Mouse (Mus musculus) megakaryocyte, embryonic 14.5 days (primary cell): ENCODE results near the gene Otud6a. TPM values are rescaled to one million over a fixed set of nuclear protein-coding genes. Genes with fewer than 3 reads are reported as not detected.

Experiments used
- H3K27me3 ChIP-seq: replicated peaks from 2 replicates; pipeline ENCODE3; 2012; ENCODE audit warnings: inconsistent platforms
- H3K36me3 ChIP-seq: replicated peaks from 2 replicates; pipeline ENCODE3; 2012; ENCODE audit warnings: low read length, inconsistent platforms, mixed read lengths
- H3K4me1 ChIP-seq: 2 replicates; pipeline ENCODE4 v1.6.1; 2012; ENCODE audit warnings: inconsistent platforms
- H3K4me3 ChIP-seq: replicated peaks from 2 replicates; pipeline ENCODE3; 2012; ENCODE audit warnings: moderate library complexity, mild to moderate bottlenecking, inconsistent platforms
- H3K9me3 ChIP-seq: 2 replicates; pipeline ENCODE4 v1.6.1; 2012; ENCODE audit warnings: inconsistent platforms
- FLI1 ChIP-seq: IDR thresholded peaks from 2 replicates; pipeline ENCODE4 v1.6.1; 2012; ENCODE audit warnings: low read length, inconsistent platforms, mixed read lengths
- GATA1 ChIP-seq: IDR thresholded peaks from 3 replicates; pipeline ENCODE4 v1.6.1; 2012; ENCODE audit warnings: mixed read lengths, low read length, inconsistent platforms, borderline replicate concordance
- polyA plus RNA-seq: library from polyadenylated mRNA; stranded (reverse); fragments of >175 nt; gene quantifications from 2 replicates; pipeline ENCODE4 v1.2.3, GENCODE M21; 2012; ENCODE audit warnings: low replicate concordance; ENCODE audit not compliant: insufficient read depth

Otud6a gene
- polyA plus RNA-seq, 1 experiment: 0.18 TPM

GRCm38 (mm10) chrX:100443532-100443931 lies 14.7 kb downstream of the Otud6a start:
- peaks cover 10% of the 10 kb centered on the region for H3K27me3 ChIP-seq
- no peak for TF ChIP-seq GATA1
- no peak for TF ChIP-seq FLI1
- no peaks in the 10 kb centered on the region for H3K9me3 ChIP-seq
- no peaks in the 10 kb centered on the region for H3K36me3 ChIP-seq
- H3K4me3 ChIP-seq: no peak overlapping the region
- no peaks in the 10 kb centered on the region for H3K4me1 ChIP-seq

- Histone ChIP-seq H3K27me3 (peaks cover 14% of the 10 kb centered on the region), H3K9me3 (no peaks in the 10 kb centered on the region), H3K36me3 (no peaks in the 10 kb centered on the region), H3K4me3 (no peak overlapping the region), H3K4me1 (peaks cover 15% of the 10 kb centered on the region)
- TF ChIP-seq FLI1 (no peak), GATA1 (no peak)
Observed at GRCm38 (mm10) chrX:100468047-100468446, 39.2 kb downstream of the Otud6a start.

DNA sequence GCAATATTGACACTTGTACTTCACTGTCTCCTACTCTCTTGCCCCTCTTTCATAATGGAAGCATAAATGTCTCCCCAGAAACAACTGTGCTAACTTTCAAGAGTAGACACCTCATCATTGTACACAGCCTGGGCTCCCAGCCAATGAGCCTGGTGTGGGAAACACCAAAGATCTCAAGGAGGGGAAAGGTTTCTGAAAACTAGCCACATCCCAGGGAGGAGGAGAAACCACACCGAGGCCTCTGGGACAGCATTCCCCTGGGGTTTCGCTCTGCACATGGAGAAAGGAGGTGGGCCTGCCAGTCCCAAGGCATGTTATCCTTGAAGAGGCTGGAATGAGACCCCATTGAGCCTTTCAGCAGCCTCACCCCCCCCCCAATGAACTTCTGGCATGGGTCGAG lies 41.3 kb downstream of the Otud6a start:
- Histone ChIP-seq H3K36me3 (no peaks in the 10 kb centered on the region), H3K27me3 (peaks cover 20% of the 10 kb centered on the region), H3K4me1 (peaks cover 18% of the 10 kb centered on the region), H3K9me3 (no peaks in the 10 kb centered on the region), H3K4me3 (no peak overlapping the region)
- no peak for TF ChIP-seq FLI1
- no peak for TF ChIP-seq GATA1

DNA sequence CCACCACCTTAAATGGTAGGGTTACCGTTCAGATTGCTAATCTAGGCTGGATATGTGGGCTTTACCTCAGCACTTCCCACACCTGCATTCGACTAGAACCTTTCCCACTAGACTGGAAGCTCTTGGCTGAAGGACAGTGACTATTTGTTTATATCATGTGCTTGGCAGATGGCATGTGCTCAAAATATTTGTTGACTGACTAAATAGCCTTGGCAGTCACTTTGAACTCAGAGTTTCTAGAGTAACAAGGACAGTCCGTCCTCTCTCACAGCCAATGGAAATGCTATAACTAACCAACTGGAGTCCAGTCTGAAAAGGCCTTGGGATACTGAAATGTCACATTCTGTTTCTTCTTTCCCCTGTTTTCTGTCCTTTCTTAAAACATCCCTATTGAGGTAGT lies 42.7 kb downstream of the Otud6a start:
- H3K27me3 ChIP-seq: peaks cover 30% of the 10 kb centered on the region
- no peaks in the 10 kb centered on the region for H3K9me3 ChIP-seq
- TF ChIP-seq GATA1: no peak
- peaks cover 31% of the 10 kb centered on the region for H3K4me1 ChIP-seq
- H3K4me3 ChIP-seq: no peak overlapping the region
- no peaks in the 10 kb centered on the region for H3K36me3 ChIP-seq

GRCm38 (mm10) chrX:100475569-100476223 lies 46.9 kb downstream of the Otud6a start:
- Histone ChIP-seq H3K4me1 (peaks cover 25% of the 10 kb centered on the region), H3K36me3 (no peaks in the 10 kb centered on the region), H3K27me3 (peaks cover 23% of the 10 kb centered on the region), H3K9me3 (no peaks in the 10 kb centered on the region), H3K4me3 (no peak overlapping the region)
- no peak for TF ChIP-seq FLI1
- TF ChIP-seq GATA1: no peak

Other genes with a start within 250 kb of the Otud6a start
- gene Awat2, start 13.7 kb downstream of the Otud6a start, polyA plus RNA-seq: not detected in 2 replicates
- gene Igbp1, start 65.3 kb downstream of the Otud6a start, polyA plus RNA-seq: 1.5 and 30.6 TPM in 2 replicates
- not detected in 2 replicates for gene Dgat2l6, start 95.8 kb downstream of the Otud6a start, polyA plus RNA-seq
- gene Awat1, start 143.2 kb downstream of the Otud6a start, polyA plus RNA-seq: not detected in 2 replicates
- not detected in 2 replicates for gene P2ry4, start 165.9 kb downstream of the Otud6a start, polyA plus RNA-seq
- gene Arr3, start 176.5 kb downstream of the Otud6a start, polyA plus RNA-seq: not detected in 2 replicates
- gene Kif4, start 196.7 kb downstream of the Otud6a start, polyA plus RNA-seq: 1.2 TPM in 1 of 2 replicates, not detected in the other
- gene Pdzd11, start 197.6 kb downstream of the Otud6a start, polyA plus RNA-seq: 3.9 and 16.7 TPM in 2 replicates